Mouse (Mus musculus) cerebellum, adult 18-20 months (tissue): Measurements from ENCODE around the gene Pnpla3.

ENCODE experiments used
- DNase-seq, 2 experiments: peaks; one replicate each; pipeline ENCODE4 v3.0.0; 2021

The Pnpla3 gene

DNA sequence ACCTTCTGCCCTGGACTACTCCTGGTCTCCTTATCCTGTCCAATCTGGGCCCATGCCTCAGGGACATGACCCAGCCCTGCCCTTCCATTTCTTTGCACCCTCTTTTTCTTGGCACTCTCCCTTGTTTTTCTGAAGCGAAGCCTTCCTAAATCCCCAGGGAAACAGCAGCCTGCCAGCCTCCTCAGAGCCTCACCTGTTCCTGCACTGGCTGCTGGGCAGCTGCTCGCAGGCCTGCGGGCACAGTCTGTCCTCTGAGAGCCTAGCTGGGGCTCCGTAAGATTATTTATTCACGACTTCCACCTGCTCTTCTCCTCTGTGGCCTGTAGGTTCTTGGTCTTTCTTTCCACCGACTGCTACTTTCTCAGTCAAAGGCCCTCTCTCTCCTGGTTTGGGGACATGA is 14.4 kb downstream of the Pnpla3 start:
- no peak for DNase-seq

GRCm38 (mm10) chr15:84183967-84184366 is 16.3 kb downstream of the Pnpla3 start:
- DNase-seq, result no peak

- DNase-seq, result no peak
Observed at GRCm38 (mm10) chr15:84186196-84186595, 18.6 kb downstream of the Pnpla3 start.

DNA sequence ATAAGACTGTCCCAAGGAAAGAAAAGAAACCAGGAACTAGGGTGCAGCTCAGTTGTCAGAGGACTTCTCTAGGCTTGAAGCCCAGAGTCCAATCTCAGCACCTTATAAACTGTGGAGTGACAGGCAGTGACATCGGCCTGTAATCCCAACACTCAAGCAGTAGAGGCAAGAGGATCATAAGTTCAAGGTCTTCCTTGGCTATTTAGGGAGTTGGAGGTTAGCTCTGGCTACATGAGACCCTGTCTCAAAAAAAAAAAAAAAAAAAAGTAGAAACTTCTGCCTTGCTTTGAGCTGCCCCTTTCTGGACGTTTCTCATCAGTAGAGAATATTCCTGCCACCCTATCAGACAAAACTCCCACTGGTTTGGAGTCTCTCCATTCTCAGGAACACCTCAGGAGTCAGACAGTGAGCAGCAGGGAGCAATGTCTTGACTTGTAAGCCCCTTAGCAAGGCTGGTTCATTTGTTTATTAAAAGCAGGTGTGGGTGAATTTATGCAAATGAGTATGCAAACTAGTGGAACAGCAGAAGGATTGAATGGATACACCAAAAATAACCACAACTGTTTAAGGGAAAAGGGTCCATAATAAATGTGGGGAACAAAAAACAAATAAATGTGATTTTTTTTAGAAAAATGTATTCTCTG is 21.4 kb downstream of the Pnpla3 start:
- no peak for DNase-seq

GRCm38 (mm10) chr15:84189881-84190280 is 22.2 kb downstream of the Pnpla3 start:
- no peak for DNase-seq

DNA sequence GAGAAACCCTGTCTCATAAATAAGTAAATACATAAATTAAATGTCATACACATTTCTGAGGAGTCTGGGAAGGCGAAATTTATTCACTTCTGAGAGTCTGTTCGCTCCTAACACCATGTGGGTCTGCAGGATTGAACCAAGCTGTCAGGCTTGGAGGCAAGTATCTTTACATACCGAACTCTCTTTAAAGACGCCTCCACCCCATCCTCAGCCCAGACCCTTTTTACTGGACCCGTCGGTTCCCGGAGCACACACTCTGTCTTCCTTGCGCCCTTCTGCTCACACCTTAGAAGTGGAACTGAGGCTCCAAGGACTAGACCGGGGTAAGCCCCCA is 24.1 kb downstream of the Pnpla3 start:
- no peak for DNase-seq

DNA sequence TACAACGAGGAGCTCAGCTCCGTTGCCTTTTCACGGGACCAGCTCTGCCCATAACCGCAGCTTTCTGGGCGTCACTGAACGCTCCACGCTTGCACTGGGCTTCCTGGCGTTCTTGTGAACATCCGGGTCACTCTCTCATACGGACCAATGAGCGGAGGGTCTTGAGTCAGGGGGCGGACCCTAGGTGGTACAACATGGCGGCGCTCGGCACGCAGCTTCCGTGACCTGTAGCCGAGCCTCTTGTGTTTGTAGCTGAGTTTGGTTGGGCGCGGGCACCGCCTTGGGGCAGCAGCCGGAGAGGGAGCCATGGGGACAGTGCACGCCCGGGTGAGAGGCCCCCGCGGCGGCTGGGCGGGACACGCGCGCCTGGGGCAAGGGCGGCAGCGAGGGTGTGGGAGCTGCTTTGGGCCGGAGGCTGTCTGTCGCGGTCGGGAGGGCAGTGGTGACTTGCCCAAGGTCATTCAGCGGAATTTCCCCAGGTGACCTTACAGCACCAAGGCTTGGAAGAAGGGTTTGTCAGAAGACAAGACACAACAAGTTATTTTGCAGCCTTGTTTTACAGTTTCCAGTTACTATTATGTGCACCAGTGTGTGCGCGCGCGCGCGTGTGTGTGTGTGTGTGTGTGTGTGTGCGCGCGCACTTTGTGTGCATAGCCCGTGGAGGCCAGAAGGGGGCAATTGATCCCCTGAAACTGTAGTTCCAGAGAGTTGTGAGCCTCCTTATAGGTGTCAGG is 24.6 kb downstream of the Pnpla3 start, which contains the start of gene Samm50:
TSS of gene Samm50 (plus strand) at position 184 of the 734 bp plus-strand sequence.
- DNase-seq, result peak; percentile 91 to 93

DNA sequence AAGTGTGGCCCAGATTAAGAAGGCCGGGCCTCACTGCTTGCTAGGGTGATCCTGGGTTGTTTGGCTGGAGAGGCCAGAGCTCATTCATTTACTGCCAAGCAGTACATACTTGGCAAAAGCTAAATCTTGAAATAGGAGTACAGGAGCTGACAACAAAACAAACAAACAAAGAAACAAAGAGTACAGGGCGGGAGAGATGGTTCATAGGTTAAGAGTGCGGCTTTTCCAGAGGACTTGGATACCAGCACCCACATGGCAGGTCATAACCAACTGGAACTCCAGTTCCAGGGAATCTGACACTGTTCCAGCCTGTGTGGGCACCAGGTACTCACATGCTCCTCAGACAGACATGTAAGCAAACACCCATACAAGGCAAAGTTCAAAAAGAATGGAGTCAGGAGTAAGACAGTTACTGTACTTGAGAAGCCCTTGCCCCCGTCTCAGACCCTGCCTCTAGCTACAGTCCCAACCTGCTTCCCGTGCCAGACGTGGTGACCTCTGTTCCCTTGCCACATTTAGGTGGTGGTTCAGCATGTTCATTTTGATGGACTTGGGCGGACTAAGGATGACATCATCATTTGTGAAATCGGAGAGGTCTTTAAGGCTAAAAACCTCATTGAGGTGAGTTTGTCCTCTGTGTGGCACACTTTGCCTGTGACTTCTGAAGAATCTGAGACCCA is 29.0 kb downstream of the Pnpla3 start:
- no peak for DNase-seq

GRCm38 (mm10) chr15:84207327-84207726 is 39.7 kb downstream of the Pnpla3 start:
- no peak for DNase-seq

DNA sequence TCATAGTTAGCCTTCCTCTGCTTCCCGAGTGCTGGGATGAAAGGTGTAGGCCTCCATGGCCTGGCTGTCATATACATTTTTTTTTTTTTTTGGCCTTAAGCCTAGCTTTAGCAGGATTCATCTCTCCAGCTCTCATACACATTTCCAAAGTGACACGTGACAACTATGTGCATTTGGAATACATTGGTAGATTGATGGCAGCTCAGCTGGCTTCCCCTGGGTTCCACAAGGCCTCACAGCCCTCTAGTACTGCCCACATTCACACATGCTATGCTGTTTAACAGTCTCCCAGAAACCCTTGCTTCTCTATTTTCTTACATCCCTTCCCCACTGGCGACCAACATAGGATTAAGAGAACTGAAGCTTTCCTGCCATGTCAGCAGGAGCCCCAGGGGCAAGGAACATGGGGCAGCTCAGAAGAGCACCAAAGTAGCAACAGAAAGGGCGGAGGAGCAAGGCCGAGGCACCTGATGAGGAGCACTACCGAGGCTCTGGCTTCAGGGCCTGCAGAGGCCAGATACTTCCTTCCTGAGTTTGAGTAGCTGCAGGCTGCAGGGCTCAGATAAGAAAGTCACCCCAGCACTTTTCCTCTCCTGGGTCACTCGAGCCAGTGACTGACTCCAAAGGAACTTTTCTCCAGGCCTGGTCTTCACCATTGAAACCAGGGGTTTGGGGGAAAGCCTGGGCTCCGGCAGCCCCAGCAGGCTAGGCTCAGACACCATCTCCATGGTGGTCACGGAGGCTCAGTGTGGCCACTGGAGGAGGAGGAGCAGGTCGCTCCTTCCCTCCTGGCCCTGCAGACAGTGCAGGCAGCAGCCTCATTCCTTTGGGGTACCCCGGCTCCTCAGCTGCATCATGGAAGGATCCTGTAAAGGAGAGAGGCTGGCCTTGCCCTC is 42.1 kb downstream of the Pnpla3 start:
- DNase-seq, result no peak

- DNase-seq, result no peak
Observed at GRCm38 (mm10) chr15:84210461-84210860, 42.8 kb downstream of the Pnpla3 start.

DNA sequence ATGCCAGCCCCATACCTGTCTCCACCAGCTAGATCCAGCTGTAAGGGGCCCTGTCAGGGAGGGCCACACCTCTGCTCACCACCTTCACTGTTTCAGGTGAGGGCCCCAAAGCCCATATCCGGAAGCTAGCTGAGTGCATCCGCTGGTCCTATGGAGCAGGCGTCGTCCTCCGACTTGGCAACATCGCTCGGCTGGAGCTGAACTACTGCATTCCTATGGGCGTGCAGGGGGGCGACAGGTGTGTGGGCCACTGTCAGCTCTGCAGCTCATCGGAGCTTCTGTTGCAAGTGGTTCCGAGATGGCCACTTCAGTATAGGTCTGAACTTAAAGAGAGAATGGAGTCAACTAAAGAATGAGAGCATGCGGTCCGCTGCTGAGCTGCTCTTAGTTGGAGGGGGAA is 43.3 kb downstream of the Pnpla3 start:
- DNase-seq, result no peak

DNA sequence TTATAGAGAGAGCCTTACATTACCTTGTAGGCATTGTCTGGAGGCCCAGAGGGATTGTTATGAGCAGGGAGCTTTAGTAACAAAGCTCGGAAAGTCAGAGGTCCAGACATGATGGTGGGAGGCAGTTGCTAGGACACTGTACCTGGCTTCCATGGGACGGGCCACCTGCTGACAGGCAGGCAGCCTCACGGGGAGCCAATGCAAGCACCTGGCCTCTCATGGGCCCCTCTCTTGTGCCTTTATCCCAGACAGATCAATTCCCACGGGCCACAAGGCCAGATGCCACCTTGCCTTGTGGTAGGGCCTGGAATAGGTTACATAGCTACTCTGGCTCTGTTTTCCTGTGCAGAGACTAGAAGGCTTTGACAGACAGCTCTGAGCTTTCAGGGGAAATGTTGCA is 43.9 kb downstream of the Pnpla3 start:
- no peak for DNase-seq

DNA sequence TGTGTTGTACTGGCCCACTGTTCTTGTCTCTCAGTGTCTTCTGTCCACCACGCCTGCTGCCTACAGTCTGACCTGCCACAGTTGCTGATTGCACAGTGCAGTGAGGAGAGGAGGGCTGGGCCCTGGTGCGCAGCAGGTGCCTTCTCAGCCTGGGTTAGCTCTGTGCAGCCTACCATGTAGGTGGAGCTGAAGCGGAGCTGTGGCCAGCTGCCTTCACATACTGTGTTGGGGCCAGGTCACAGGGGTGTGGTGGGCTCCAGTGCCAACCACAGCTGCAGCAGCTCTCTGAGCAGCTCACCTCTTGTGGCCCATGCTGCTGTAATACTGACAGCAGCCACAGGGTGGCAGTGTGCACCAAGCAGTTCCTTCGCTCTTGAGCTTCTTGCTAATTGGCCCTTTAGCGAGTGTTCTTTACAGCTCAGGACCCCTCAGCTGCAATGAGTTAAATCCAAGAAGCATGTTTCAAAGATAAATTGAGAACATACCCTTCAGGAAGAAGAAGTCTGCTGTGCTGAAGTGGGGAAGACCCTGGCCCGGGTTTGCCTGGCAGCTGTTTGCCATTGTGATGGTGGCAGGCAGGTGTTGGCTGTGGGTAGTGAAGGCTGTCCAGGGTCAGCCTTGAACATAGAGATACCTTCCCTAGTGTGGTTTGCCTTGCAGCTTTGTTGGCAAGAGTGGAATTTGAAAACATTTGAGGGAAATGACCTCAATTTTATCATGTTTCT is 44.6 kb downstream of the Pnpla3 start:
- DNase-seq, result peak; percentile 80 to 91

DNA sequence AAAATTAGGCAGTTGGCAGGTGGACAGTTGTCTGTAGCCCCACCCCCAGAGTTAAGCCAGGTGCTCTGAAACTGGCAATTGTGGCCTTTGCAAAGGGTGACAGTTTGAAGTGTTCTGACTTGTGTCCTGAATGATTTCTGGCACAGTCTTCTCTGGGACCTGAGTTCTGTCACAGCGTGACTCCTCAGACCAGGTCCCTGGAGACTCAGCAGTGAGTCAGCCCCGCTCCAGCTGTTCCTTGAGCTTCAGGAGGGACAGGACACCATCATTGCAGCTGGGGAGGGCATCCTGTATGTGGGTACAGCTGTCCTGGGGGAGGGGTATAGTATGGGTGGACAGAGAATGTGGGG is 45.1 kb downstream of the Pnpla3 start:
- no peak for DNase-seq

DNA sequence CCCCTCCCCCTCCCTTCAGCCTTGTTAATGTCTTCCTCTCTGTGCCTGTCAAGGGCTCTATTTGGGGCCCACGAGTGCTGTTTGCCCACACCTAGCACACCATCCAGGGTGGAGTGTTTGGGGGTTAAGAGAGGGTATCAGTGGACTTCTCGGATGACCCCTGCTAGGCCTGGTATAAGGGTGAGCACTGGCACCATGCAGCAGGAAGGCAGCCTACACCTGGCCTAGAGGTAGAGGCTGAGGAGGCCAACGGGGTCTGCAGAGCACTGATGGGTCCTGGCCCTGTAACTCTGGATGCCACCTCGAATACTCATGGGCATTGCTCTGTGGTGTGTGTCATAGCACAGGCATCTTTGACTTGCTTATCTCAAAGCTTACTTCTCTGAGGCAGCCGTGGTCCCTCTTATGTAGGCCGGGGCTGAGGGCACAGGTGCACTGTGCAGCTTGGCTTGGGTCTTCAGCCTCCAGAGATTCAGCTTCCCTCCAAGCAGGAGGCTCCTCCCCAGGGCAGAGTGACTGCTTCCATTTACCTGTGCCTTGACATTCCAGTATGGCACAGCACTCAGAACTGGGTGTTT is 45.6 kb downstream of the Pnpla3 start:
- DNase-seq, result no peak

DNA sequence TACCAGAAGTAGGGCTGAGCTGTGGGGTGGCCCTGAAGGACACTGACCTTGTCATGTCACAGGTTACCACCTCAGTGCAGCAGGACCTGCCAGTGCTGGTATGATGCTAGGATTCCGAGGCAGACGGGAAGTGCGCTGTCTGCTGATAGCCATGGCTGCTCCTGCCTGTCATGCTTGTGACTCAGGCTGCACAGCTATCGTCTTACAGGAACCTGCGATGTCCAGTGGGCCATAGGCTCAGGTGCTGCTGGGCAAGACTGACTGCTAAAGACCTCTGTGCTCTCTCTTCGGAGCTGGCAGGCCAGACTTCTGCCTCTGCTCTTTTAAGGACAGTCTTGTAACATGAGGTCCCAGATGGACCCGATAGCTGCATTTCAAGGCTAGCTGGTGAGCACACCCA is 46.8 kb downstream of the Pnpla3 start:
- DNase-seq, result no peak

DNA sequence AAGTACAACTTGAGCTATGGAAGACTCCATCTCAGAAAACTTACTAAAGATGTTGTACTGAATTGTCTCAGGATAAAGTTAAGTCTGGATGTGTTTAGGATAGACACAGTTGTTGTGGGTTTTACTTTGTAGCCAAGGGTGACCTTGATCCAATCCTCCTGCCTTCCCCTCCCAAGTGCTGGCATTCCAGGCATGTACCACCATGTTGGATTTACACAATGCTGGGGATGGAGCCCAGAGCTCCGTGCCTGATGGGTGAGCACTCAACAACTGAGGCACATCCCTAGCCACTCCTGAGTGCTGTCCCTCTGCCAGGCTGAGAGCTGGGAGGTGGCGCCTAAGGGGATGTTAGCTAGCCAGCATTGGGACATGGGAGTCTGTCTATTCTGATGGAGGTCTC is 47.6 kb downstream of the Pnpla3 start:
- DNase-seq, result no peak

GRCm38 (mm10) chr15:84216026-84216425 is 48.4 kb downstream of the Pnpla3 start:
- no peak for DNase-seq

GRCm38 (mm10) chr15:84216461-84217084 is 48.9 kb downstream of the Pnpla3 start:
- no peak for DNase-seq

DNA sequence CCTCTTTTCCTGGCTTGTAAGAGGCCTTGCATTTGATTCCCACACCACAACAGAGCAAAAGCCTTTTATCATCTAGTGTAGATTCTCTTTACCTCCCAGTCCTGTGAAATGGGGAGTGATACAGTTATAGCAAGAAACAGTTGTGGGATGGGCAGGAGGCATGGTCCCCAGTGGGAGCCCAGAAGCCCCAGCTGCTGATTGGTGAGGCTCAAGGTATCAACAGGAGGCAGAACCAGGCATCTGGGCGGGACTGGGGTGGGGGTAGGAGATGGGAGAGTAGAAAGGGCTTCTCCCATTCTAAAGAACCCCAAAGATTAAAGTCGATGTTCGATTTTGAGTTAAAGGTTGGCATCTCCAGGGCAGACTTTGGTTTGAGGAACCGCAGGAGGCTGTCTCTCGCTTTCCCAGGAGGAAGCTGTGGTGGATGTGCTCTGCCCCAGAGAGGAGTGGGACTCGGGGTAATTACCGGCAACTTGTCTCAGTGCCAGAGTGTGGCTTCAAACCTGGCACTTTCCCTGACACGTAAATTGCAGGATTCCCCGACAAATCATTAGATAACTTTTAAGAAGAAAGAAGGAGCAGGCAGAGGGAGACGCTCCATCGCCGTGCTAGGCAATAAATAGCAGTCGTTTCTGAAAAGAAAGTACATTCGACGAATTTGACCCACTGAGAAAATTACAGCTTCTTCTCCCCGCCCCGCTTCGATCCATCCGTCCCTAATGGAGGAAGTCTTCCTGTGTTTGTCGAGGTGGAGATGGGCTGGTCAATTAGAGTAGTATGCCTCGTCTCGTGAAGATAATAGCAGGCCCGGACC is 50.5 kb downstream of the Pnpla3 start:
- DNase-seq, result no peak
